Mouse (Mus musculus): Measurements from ENCODE around the gene Memo1.

GRCm38 (mm10) chr17:74217304-74217703 is 78.0 kb downstream of the Memo1 start:
- TF ChIP-seq GATA1 (IDR thresholded peaks at IDR 0.05; ENCODE audit: low read depth, low read length) (no peak), POLR2AphosphoS2 (IDR thresholded peaks at IDR 0.05; ENCODE audit: low read length) (no peak), UBTF (IDR thresholded peaks at IDR 0.05; ENCODE audit: borderline replicate concordance, insufficient read depth, low read depth, low read length) (no peak), BHLHE40 (IDR thresholded peaks at IDR 0.05; ENCODE audit: borderline replicate concordance, low read depth, low read length) (no peak), MAX (IDR thresholded peaks at IDR 0.05; ENCODE audit: low read length) (no peak), CTCF (IDR thresholded peaks at IDR 0.05 in 2 of 3, conservative IDR thresholded peaks at IDR 0.05 in 1 of 3; ENCODE audit: control insufficient read depth in 1 of 3, insufficient read depth in 1 of 3, low read depth in 2 of 3, low read length in 3 of 3, poor library complexity in 1 of 3, severe bottlenecking in 1 of 3) (no peak), GABPA (IDR thresholded peaks at IDR 0.05; ENCODE audit: low read depth, low read length) (no peak), TAL1 (IDR thresholded peaks at IDR 0.05; ENCODE audit: low read length) (no peak)
